Mouse (Mus musculus): ENCODE data around the gene Camk1d. TPM values are rescaled to one million over a fixed set of nuclear protein-coding genes. Genes with fewer than 3 reads are reported as not detected.

Camk1d gene
- polyA plus RNA-seq, 1 experiment = 1.6 TPM

GRCm38 (mm10) chr2:5624379-5624778, 89.9 kb downstream of the Camk1d start:
- Histone ChIP-seq H3K79me2 (ENCODE audit: control insufficient read depth, insufficient read depth) (peaks cover 5% of the 10 kb centered on the region), H3K36me3 (ENCODE audit: control insufficient read depth, insufficient read depth) (no peaks in the 10 kb centered on the region), H3ac (ENCODE audit: control insufficient read depth, insufficient read length, low read depth) (no peak overlapping the region), H3K79me3 (ENCODE audit: low read depth) (no peaks in the 10 kb centered on the region), H3K27me3 (ENCODE audit: control insufficient read depth, insufficient read depth, insufficient read length) (no peaks in the 10 kb centered on the region), H3K4me3 (ENCODE audit: insufficient read depth, poor library complexity, severe bottlenecking) (no peak overlapping the region)
- TF ChIP-seq FOSL1 (IDR thresholded peaks at IDR 0.05; ENCODE audit: insufficient read depth, low read length, poor library complexity, severe bottlenecking) (no peak), MYOD1 (IDR thresholded peaks at IDR 0.05; ENCODE audit: control insufficient read depth, insufficient read length, low read depth) (no peak), CTCF (IDR thresholded peaks at IDR 0.05; ENCODE audit: control insufficient read depth, insufficient read depth, insufficient read length) (no peak), USF1 (IDR thresholded peaks at IDR 0.05; ENCODE audit: low read depth) (no peak), CEBPB (IDR thresholded peaks at IDR 0.05; ENCODE audit: low read depth) (no peak), MYOG (IDR thresholded peaks at IDR 0.05; ENCODE audit: control insufficient read depth, extremely low read depth, insufficient read length) (no peak), MAX (IDR thresholded peaks at IDR 0.05) (no peak)

- H3ac ChIP-seq (ENCODE audit: control insufficient read depth, insufficient read length, low read depth) = no peak overlapping the region
- no peaks in the 10 kb centered on the region for H3K79me3 ChIP-seq (ENCODE audit: low read depth)
- no peak overlapping the region for H3K4me3 ChIP-seq (ENCODE audit: insufficient read depth, poor library complexity, severe bottlenecking)
- H3K27me3 ChIP-seq (ENCODE audit: control insufficient read depth, insufficient read depth, insufficient read length) = no peaks in the 10 kb centered on the region
- H3K36me3 ChIP-seq (ENCODE audit: control insufficient read depth, insufficient read depth) = no peaks in the 10 kb centered on the region
- H3K79me2 ChIP-seq (ENCODE audit: control insufficient read depth, insufficient read depth) = peaks cover 4% of the 10 kb centered on the region
- TF ChIP-seq USF1 (IDR thresholded peaks at IDR 0.05; ENCODE audit: low read depth) = peak; percentile 40
- TF ChIP-seq FOSL1 (IDR thresholded peaks at IDR 0.05; ENCODE audit: insufficient read depth, low read length, poor library complexity, severe bottlenecking) = peak; percentile 48
- no peak for TF ChIP-seq MYOG (IDR thresholded peaks at IDR 0.05; ENCODE audit: control insufficient read depth, extremely low read depth, insufficient read length)
- peak; percentile 17 for TF ChIP-seq MYOD1 (IDR thresholded peaks at IDR 0.05; ENCODE audit: control insufficient read depth, insufficient read length, low read depth)
- TF ChIP-seq MAX (IDR thresholded peaks at IDR 0.05) = no peak
- TF ChIP-seq CTCF (IDR thresholded peaks at IDR 0.05; ENCODE audit: control insufficient read depth, insufficient read depth, insufficient read length) = no peak
- TF ChIP-seq CEBPB (IDR thresholded peaks at IDR 0.05; ENCODE audit: low read depth) = no peak
These were observed 95.9 kb downstream of the Camk1d start for GRCm38 (mm10) chr2:5618361-5618896.

GRCm38 (mm10) chr2:5614896-5615295, 99.4 kb downstream of the Camk1d start:
- TF ChIP-seq MAX (IDR thresholded peaks at IDR 0.05) (peak; percentile 92), USF1 (IDR thresholded peaks at IDR 0.05; ENCODE audit: low read depth) (no peak), FOSL1 (IDR thresholded peaks at IDR 0.05; ENCODE audit: insufficient read depth, low read length, poor library complexity, severe bottlenecking) (peak; percentile 100), CTCF (IDR thresholded peaks at IDR 0.05; ENCODE audit: control insufficient read depth, insufficient read depth, insufficient read length) (no peak), MYOG (IDR thresholded peaks at IDR 0.05; ENCODE audit: control insufficient read depth, extremely low read depth, insufficient read length) (no peak), CEBPB (IDR thresholded peaks at IDR 0.05; ENCODE audit: low read depth) (peak; percentile 57), MYOD1 (IDR thresholded peaks at IDR 0.05; ENCODE audit: control insufficient read depth, insufficient read length, low read depth) (peak; percentile 57)
- peaks cover 27% of the 10 kb centered on the region for H3K79me2 ChIP-seq (ENCODE audit: control insufficient read depth, insufficient read depth)
- H3K27me3 ChIP-seq (ENCODE audit: control insufficient read depth, insufficient read depth, insufficient read length) = no peaks in the 10 kb centered on the region
- H3K36me3 ChIP-seq (ENCODE audit: control insufficient read depth, insufficient read depth) = no peaks in the 10 kb centered on the region
- H3K79me3 ChIP-seq (ENCODE audit: low read depth) = peaks cover 5% of the 10 kb centered on the region
- H3K4me3 ChIP-seq (ENCODE audit: insufficient read depth, poor library complexity, severe bottlenecking) = no peak overlapping the region
- H3ac ChIP-seq (ENCODE audit: control insufficient read depth, insufficient read length, low read depth) = no peak overlapping the region

GRCm38 (mm10) chr2:5614308-5614705, 100.0 kb downstream of the Camk1d start:
- no peaks in the 10 kb centered on the region for H3K36me3 ChIP-seq (ENCODE audit: control insufficient read depth, insufficient read depth)
- peaks cover 5% of the 10 kb centered on the region for H3K79me3 ChIP-seq (ENCODE audit: low read depth)
- H3ac ChIP-seq (ENCODE audit: control insufficient read depth, insufficient read length, low read depth) = no peak overlapping the region
- no peak overlapping the region for H3K4me3 ChIP-seq (ENCODE audit: insufficient read depth, poor library complexity, severe bottlenecking)
- no peaks in the 10 kb centered on the region for H3K27me3 ChIP-seq (ENCODE audit: control insufficient read depth, insufficient read depth, insufficient read length)
- peaks cover 27% of the 10 kb centered on the region for H3K79me2 ChIP-seq (ENCODE audit: control insufficient read depth, insufficient read depth)
- TF ChIP-seq USF1 (IDR thresholded peaks at IDR 0.05; ENCODE audit: low read depth) (no peak), FOSL1 (IDR thresholded peaks at IDR 0.05; ENCODE audit: insufficient read depth, low read length, poor library complexity, severe bottlenecking) (no peak), CEBPB (IDR thresholded peaks at IDR 0.05; ENCODE audit: low read depth) (no peak), MAX (IDR thresholded peaks at IDR 0.05) (no peak), MYOG (IDR thresholded peaks at IDR 0.05; ENCODE audit: control insufficient read depth, extremely low read depth, insufficient read length) (no peak), CTCF (IDR thresholded peaks at IDR 0.05; ENCODE audit: control insufficient read depth, insufficient read depth, insufficient read length) (no peak), MYOD1 (IDR thresholded peaks at IDR 0.05; ENCODE audit: control insufficient read depth, insufficient read length, low read depth) (no peak)

- no peaks in the 10 kb centered on the region for H3K36me3 ChIP-seq (ENCODE audit: control insufficient read depth, insufficient read depth)
- peaks cover 5% of the 10 kb centered on the region for H3K79me3 ChIP-seq (ENCODE audit: low read depth)
- peaks cover 27% of the 10 kb centered on the region for H3K79me2 ChIP-seq (ENCODE audit: control insufficient read depth, insufficient read depth)
- TF ChIP-seq CEBPB (IDR thresholded peaks at IDR 0.05; ENCODE audit: low read depth) (no peak), MYOD1 (IDR thresholded peaks at IDR 0.05; ENCODE audit: control insufficient read depth, insufficient read length, low read depth) (peak; percentile 64), CTCF (IDR thresholded peaks at IDR 0.05; ENCODE audit: control insufficient read depth, insufficient read depth, insufficient read length) (no peak), USF1 (IDR thresholded peaks at IDR 0.05; ENCODE audit: low read depth) (peak; percentile 93), MYOG (IDR thresholded peaks at IDR 0.05; ENCODE audit: control insufficient read depth, extremely low read depth, insufficient read length) (no peak), FOSL1 (IDR thresholded peaks at IDR 0.05; ENCODE audit: insufficient read depth, low read length, poor library complexity, severe bottlenecking) (peak; percentile 69), MAX (IDR thresholded peaks at IDR 0.05) (peak; percentile 94)
- H3K4me3 ChIP-seq (ENCODE audit: insufficient read depth, poor library complexity, severe bottlenecking) = peak overlapping the region; percentile 8
- no peak overlapping the region for H3ac ChIP-seq (ENCODE audit: control insufficient read depth, insufficient read length, low read depth)
- H3K27me3 ChIP-seq (ENCODE audit: control insufficient read depth, insufficient read depth, insufficient read length) = no peaks in the 10 kb centered on the region
These were observed 100.5 kb downstream of the Camk1d start for GRCm38 (mm10) chr2:5613651-5614307.
